Mouse (Mus musculus) bone marrow, adult 2 months (tissue): ENCODE data around the gene Foxi2.

Source experiments
- CTCF ChIP-seq: fragments of 200-500 bp; IDR thresholded peaks from 2 replicates; pipeline ENCODE4 v1.5.1; 2011; ENCODE audit warnings: low read length, control low read depth; ENCODE audit not compliant: control insufficient read depth, insufficient read depth
- POLR2A ChIP-seq: fragments of 200-500 bp; IDR thresholded peaks from 2 replicates; pipeline ENCODE4 v1.6.1; 2011; ENCODE audit warnings: low read depth, mild to moderate bottlenecking, control low read depth, low read length, borderline replicate concordance; ENCODE audit not compliant: control insufficient read depth

- TF ChIP-seq CTCF: no peak
- no peak for TF ChIP-seq POLR2A
These were observed 43.6 kb downstream of the Foxi2 start for GRCm38 (mm10) chr7:135453690-135454089.
